Mouse (Mus musculus): ENCODE measurements around the gene Gm19402.
A peak's percentile ranks its signal among the peaks of the same experiment; 100 is the strongest.

Gm19402 gene

GRCm38 (mm10) chr10:77666342-77666741 is 24.2 kb downstream of the Gm19402 start:
- DNase-seq (ENCODE audit: low spot score): no peak

GRCm38 (mm10) chr10:77663949-77664665 is 26.4 kb downstream of the Gm19402 start:
- DNase-seq (ENCODE audit: low spot score): no peak

GRCm38 (mm10) chr10:77658286-77658994 is 32.1 kb downstream of the Gm19402 start:
- DNase-seq (ENCODE audit: low spot score): peak; percentile 53

- DNase-seq (ENCODE audit: low spot score): no peak
Measured at GRCm38 (mm10) chr10:77652046-77652445, 38.5 kb downstream of the Gm19402 start.

GRCm38 (mm10) chr10:77647901-77648300 is 42.7 kb downstream of the Gm19402 start:
- no peak for DNase-seq (ENCODE audit: low spot score)

GRCm38 (mm10) chr10:77647461-77647860 is 43.1 kb downstream of the Gm19402 start:
- no peak for DNase-seq (ENCODE audit: low spot score)

- DNase-seq (ENCODE audit: low spot score): no peak
Measured at GRCm38 (mm10) chr10:77645571-77645970, 45.0 kb downstream of the Gm19402 start.

GRCm38 (mm10) chr10:77643160-77643559 is 47.4 kb downstream of the Gm19402 start:
- no peak for DNase-seq (ENCODE audit: low spot score)

Measured in lung, postnatal 25 days (tissue).